Mouse (Mus musculus): ENCODE results near the gene Gli1. TPM values are rescaled to one million over a fixed set of nuclear protein-coding genes. Genes with fewer than 3 reads are reported as not detected.
A peak's percentile ranks its signal among the peaks of the same experiment; 100 is the strongest.

Gli1 gene
- polyA plus RNA-seq, 1 experiment from 2014 or later: 0.04 TPM

DNA sequence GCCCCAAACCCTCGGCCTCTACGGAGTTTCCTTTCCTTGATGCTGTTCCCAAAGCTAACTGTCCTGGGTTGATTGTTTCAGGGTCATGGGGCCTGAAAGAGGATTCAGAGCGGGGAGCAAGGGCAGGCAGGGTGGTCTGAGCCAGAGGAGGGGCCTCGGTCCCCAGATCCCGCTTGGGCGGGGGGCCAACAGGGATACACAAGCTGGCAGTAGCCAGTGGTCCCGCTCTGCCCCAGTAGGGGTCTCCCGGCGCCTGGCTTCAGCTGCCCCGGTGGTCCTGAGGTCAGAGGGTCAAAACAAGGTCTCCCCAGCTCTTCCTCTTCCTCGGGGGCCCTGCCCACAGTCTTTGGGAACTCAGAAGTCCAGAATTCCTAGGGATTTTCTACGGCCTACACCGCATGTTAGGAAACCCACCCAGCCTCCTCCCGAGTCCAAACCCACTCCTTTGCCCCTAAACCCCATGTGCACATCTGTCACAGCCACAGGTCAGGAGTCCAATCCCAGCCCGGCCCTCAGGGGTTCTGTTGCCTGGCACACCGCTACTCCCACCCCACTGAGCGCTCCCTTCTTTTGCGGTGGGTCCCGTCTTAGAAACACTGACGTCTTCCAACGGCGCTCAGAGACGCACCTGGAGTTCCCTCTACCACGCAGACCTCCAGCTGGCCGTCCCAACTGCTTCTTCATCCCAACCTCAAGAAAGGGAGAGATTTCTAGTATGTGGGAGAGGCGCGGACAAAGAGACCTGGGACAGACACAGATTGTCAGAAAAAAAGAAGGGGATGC is 1.0 kb downstream of the Gli1 start:
- H3K4me3 ChIP-seq (ENCODE audit: low read depth, low read length): peak overlapping the region; percentile 24
- no peak for ATAC-seq
- WGBS (ENCODE audit: insufficient replicate concordance): 3% methylated on average over 27 of the region's 27 CpGs
- no peaks in the 10 kb centered on the region for H3K9me3 ChIP-seq (ENCODE audit: low read length)
- H3K4me1 ChIP-seq (ENCODE audit: insufficient read depth): peaks cover 18% of the 10 kb centered on the region
- H3K27me3 ChIP-seq (ENCODE audit: insufficient read depth, low read length): peaks cover 40% of the 10 kb centered on the region
- no peak for TF ChIP-seq CTCF (IDR thresholded peaks at IDR 0.05; ENCODE audit: low read depth)
- TF ChIP-seq EP300 (IDR thresholded peaks at IDR 0.05; ENCODE audit: low read depth): no peak
- no peaks in the 10 kb centered on the region for H3K36me3 ChIP-seq (replicated peaks; ENCODE audit: insufficient read depth, low read length)
- H3K27ac ChIP-seq (ENCODE audit: low read depth): no peak overlapping the region
- no peak overlapping the region for H3K9ac ChIP-seq (replicated peaks)
- H3K4me2 ChIP-seq (ENCODE audit: low read depth, low read length): peak overlapping the region; percentile 70
- peak; percentile 22 for DNase-seq

DNA sequence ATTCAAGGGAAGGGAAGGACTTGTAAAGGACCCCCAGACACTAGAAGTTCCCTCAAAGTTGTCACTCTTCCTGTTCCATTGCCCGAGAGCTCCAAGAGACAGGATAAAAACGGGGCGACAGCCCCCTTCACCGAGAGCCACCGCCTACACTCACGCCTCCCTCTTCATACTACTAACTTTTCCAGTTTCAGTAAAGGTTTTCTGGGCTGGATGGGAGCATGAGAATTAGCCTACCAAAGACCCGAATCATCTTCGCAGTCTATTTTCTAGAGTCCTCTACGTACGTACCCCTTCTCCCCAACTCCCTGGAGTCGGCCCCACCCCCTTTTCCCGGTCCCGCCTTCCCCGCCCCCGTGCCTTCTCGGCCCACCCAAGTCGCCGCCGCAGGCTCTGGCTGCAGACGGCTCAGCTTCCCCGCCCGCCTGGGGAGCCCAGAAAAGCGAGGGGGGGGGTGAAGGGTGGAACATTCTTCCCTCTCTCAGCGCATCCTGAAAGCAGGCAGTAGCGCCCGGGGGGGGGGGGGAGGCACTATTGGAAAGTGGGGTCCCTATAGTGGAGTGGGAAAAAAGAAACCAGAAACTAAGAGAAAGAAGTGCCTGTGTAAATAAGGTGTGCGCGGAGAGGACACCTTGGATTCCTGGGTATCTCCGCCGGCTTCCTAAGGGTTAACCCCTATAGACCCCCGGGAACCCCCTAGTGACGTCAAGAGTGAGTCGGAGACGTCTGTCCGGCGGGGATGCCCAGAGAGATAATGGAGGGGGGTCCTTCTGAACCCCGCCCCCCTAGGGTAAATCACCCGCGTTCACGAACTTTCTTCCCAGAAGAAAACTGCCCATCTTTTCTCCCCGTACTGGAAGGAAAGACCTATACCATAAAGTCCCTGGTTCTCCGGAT is 1.8 kb downstream of the Gli1 start:
- WGBS (ENCODE audit: insufficient replicate concordance): under 1% methylated on average over 38 of the region's 42 CpGs
- peak; percentile 51 for DNase-seq
- ATAC-seq: no peak
- no peaks in the 10 kb centered on the region for H3K9me3 ChIP-seq (ENCODE audit: low read length)
- H3K27ac ChIP-seq (ENCODE audit: low read depth): no peak overlapping the region
- peak overlapping the region; percentile 24 for H3K4me3 ChIP-seq (ENCODE audit: low read depth, low read length)
- peaks cover 18% of the 10 kb centered on the region for H3K4me1 ChIP-seq (ENCODE audit: insufficient read depth)
- H3K4me2 ChIP-seq (ENCODE audit: low read depth, low read length): peak overlapping the region; percentile 70
- TF ChIP-seq CTCF (IDR thresholded peaks at IDR 0.05; ENCODE audit: low read depth) (no peak), EP300 (IDR thresholded peaks at IDR 0.05; ENCODE audit: low read depth) (no peak)
- no peaks in the 10 kb centered on the region for H3K36me3 ChIP-seq (replicated peaks; ENCODE audit: insufficient read depth, low read length)
- H3K27me3 ChIP-seq (ENCODE audit: insufficient read depth, low read length): peaks cover 40% of the 10 kb centered on the region
- no peak overlapping the region; the same call in 1 of the 2 replicates for H3K9ac ChIP-seq (replicated peaks)

DNA sequence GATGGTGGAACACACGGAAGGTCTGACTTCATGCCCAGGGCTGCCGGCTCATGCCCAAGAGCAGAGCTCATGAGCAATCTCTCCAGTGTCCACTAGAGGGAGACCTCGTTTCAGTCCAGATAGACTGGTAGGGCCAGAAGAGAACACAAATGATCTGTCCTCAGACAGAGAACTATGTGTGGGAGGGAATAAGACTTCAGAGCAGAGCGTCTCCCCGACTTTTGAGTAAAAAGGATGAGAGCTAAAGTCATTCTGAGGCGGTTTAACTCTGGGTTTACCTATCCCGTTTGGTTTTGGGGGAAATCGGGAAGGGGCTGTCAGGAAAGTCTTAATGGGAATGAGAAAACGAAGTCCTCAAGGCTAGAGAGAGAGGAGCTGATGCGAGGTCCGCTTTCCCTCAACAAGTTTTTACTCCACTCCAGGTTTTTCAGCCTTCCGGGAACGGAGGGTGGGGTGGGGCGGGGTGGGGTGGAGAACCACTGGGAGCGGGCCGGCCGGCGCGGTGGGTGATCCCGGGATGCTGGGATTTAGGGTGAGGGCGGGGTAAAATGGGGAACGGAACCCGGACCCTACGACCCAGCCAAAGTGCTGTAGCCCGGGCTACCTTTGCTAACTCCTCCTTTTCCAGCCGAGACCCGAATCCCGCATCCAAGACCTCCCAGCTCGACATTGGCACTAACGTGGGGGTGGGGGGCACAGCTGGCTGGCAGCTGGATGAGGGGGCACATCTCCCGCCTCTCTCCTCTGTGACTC is 2.7 kb downstream of the Gli1 start:
- WGBS (ENCODE audit: insufficient replicate concordance): 1% methylated on average over 25 of the region's 31 CpGs
- peak overlapping the region; percentile 70 for H3K4me2 ChIP-seq (ENCODE audit: low read depth, low read length)
- TF ChIP-seq CTCF (IDR thresholded peaks at IDR 0.05; ENCODE audit: low read depth) (peak; percentile 94), EP300 (IDR thresholded peaks at IDR 0.05; ENCODE audit: low read depth) (no peak)
- peaks cover 18% of the 10 kb centered on the region for H3K4me1 ChIP-seq (ENCODE audit: insufficient read depth)
- H3K9me3 ChIP-seq (ENCODE audit: low read length): no peaks in the 10 kb centered on the region
- ATAC-seq (peak; percentile 83), DNase-seq (peak; percentile 85)
- no peak overlapping the region for H3K27ac ChIP-seq (ENCODE audit: low read depth)
- H3K9ac ChIP-seq (replicated peaks): no peak overlapping the region; the same call in 1 of the 2 replicates
- H3K36me3 ChIP-seq (replicated peaks; ENCODE audit: insufficient read depth, low read length): no peaks in the 10 kb centered on the region
- H3K27me3 ChIP-seq (ENCODE audit: insufficient read depth, low read length): peaks cover 40% of the 10 kb centered on the region
- H3K4me3 ChIP-seq (ENCODE audit: low read depth, low read length): peak overlapping the region; percentile 24

DNA sequence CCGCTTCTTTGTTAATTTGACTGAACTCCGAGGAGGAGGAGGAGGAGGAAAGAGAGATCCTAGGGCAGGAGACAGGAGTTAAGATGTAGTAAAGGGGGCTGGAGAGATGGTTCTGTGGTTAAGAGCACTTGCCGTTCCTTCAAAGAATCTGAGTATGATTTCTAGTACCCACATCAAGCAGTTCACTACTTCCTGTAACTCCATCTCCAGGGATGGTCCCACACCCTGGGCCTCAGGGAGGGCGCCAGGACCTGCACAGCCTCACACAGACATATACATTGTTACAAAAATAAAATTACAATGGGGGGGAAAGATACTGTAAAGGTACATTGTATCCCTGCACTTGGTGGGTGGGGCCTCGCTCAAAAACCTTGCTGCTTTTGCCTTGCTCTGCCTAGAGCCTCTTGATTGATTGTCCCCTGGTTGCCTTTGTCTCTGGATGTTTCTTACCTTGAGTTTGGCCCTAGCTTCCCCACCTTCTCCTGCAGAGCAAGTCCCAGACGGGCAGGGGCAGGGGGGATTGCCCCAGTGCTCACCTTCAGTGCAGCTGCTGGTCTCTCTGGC is 4.2 kb downstream of the Gli1 start:
- no peak overlapping the region for H3K4me2 ChIP-seq (ENCODE audit: low read depth, low read length)
- H3K4me3 ChIP-seq (ENCODE audit: low read depth, low read length): no peak overlapping the region
- TF ChIP-seq EP300 (IDR thresholded peaks at IDR 0.05; ENCODE audit: low read depth) (no peak), CTCF (IDR thresholded peaks at IDR 0.05; ENCODE audit: low read depth) (no peak)
- H3K27me3 ChIP-seq (ENCODE audit: insufficient read depth, low read length): peaks cover 40% of the 10 kb centered on the region
- ATAC-seq: no peak
- H3K4me1 ChIP-seq (ENCODE audit: insufficient read depth): peaks cover 18% of the 10 kb centered on the region
- no peaks in the 10 kb centered on the region for H3K36me3 ChIP-seq (replicated peaks; ENCODE audit: insufficient read depth, low read length)
- no peak overlapping the region for H3K9ac ChIP-seq (replicated peaks)
- DNase-seq: no peak
- WGBS (ENCODE audit: insufficient replicate concordance): 66% methylated on average over 6 of the region's 6 CpGs
- no peak overlapping the region for H3K27ac ChIP-seq (ENCODE audit: low read depth)
- no peaks in the 10 kb centered on the region for H3K9me3 ChIP-seq (ENCODE audit: low read length)

DNA sequence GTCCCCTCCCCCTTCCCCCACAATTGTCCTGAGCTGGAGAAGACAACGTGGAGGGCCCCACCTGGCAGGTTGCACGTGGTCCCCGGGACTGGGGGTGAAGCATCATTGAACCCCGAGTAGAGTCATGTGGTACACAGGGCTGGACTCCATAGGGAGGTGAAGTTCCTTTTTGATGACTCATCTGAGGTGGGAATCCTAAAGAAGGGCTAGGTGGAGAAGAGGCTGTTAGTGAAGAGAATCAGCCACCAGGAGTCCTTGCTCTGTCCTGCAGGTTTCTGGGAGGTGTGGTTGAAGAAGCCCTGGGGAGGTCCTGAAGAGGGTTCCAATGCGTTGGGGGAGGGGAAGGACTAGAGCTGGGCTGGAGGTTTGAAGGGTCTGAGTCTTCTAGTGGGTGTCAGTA is 4.8 kb downstream of the Gli1 start:
- Histone ChIP-seq H3K27me3 (ENCODE audit: insufficient read depth, low read length) (peaks cover 40% of the 10 kb centered on the region), H3K9me3 (ENCODE audit: low read length) (no peaks in the 10 kb centered on the region), H3K9ac (replicated peaks) (no peak overlapping the region), H3K36me3 (replicated peaks; ENCODE audit: insufficient read depth, low read length) (no peaks in the 10 kb centered on the region), H3K4me2 (ENCODE audit: low read depth, low read length) (no peak overlapping the region), H3K4me3 (ENCODE audit: low read depth, low read length) (no peak overlapping the region), H3K4me1 (ENCODE audit: insufficient read depth) (peaks cover 18% of the 10 kb centered on the region), H3K27ac (ENCODE audit: low read depth) (no peak overlapping the region)
- ATAC-seq (no peak), DNase-seq (no peak)
- 63% methylated on average over 5 of the region's 5 CpGs for WGBS (ENCODE audit: insufficient replicate concordance)
- no peak for TF ChIP-seq CTCF (IDR thresholded peaks at IDR 0.05; ENCODE audit: low read depth)

All from liver, postnatal 0 days (tissue).